Mouse (Mus musculus): ENCODE data around the gene 9330182O14Rik. TPM values are rescaled to one million over a fixed set of nuclear protein-coding genes. Genes with fewer than 3 reads are reported as not detected.
A peak's percentile ranks its signal among the peaks of the same experiment; 100 is the strongest.

9330182O14Rik gene
- polyA plus RNA-seq, 1 experiment: not detected

GRCm38 (mm10) chr15:40166560-40167275, 32.6 kb downstream of the 9330182O14Rik start:
- Histone ChIP-seq H3K36me3 (ENCODE audit: control insufficient read depth, insufficient read depth, low read length) (no peaks in the 10 kb centered on the region), H3K27me3 (ENCODE audit: control insufficient read depth, insufficient read depth, low read length) (no peaks in the 10 kb centered on the region), H3K4me3 (ENCODE audit: control insufficient read depth, insufficient read depth, low read length) (no peak overlapping the region), H3K27ac (ENCODE audit: control insufficient read depth, insufficient read depth, low read length) (no peak overlapping the region), H3K4me1 (replicated peaks; ENCODE audit: control insufficient read depth, insufficient read depth, low read length) (no peaks in the 10 kb centered on the region)
- WGBS: 30% methylated on average over 9 of the region's 9 CpGs
- TF ChIP-seq POLR2A (IDR thresholded peaks at IDR 0.05; ENCODE audit: control insufficient read depth, extremely low read depth, insufficient read depth, low read length, poor library complexity) (no peak), CTCF (IDR thresholded peaks at IDR 0.05; ENCODE audit: borderline replicate concordance, control insufficient read depth, extremely low read depth, insufficient read depth, low read length, poor library complexity) (no peak)
- peak; percentile 17 for DNase-seq

GRCm38 (mm10) chr15:40167276-40168139, 33.3 kb downstream of the 9330182O14Rik start:
- no peak for TF ChIP-seq POLR2A (IDR thresholded peaks at IDR 0.05; ENCODE audit: control insufficient read depth, extremely low read depth, insufficient read depth, low read length, poor library complexity)
- TF ChIP-seq CTCF (IDR thresholded peaks at IDR 0.05; ENCODE audit: borderline replicate concordance, control insufficient read depth, extremely low read depth, insufficient read depth, low read length, poor library complexity): no peak
- no peak for DNase-seq
- WGBS: 59% methylated on average over 26 of the region's 26 CpGs
- Histone ChIP-seq H3K4me1 (replicated peaks; ENCODE audit: control insufficient read depth, insufficient read depth, low read length) (no peaks in the 10 kb centered on the region), H3K27me3 (ENCODE audit: control insufficient read depth, insufficient read depth, low read length) (no peaks in the 10 kb centered on the region), H3K4me3 (ENCODE audit: control insufficient read depth, insufficient read depth, low read length) (no peak overlapping the region), H3K27ac (ENCODE audit: control insufficient read depth, insufficient read depth, low read length) (no peak overlapping the region), H3K36me3 (ENCODE audit: control insufficient read depth, insufficient read depth, low read length) (no peaks in the 10 kb centered on the region)

- H3K27me3 ChIP-seq (ENCODE audit: control insufficient read depth, insufficient read depth, low read length): no peaks in the 10 kb centered on the region
- H3K27ac ChIP-seq (ENCODE audit: control insufficient read depth, insufficient read depth, low read length): no peak overlapping the region
- H3K4me3 ChIP-seq (ENCODE audit: control insufficient read depth, insufficient read depth, low read length): no peak overlapping the region
- whole genome bisulfite sequencing: 77% methylated on average over 10 of the region's 10 CpGs
- DNase-seq: no peak
- H3K36me3 ChIP-seq (ENCODE audit: control insufficient read depth, insufficient read depth, low read length): no peaks in the 10 kb centered on the region
- no peaks in the 10 kb centered on the region for H3K4me1 ChIP-seq (replicated peaks; ENCODE audit: control insufficient read depth, insufficient read depth, low read length)
- TF ChIP-seq CTCF (IDR thresholded peaks at IDR 0.05; ENCODE audit: borderline replicate concordance, control insufficient read depth, extremely low read depth, insufficient read depth, low read length, poor library complexity) (no peak), POLR2A (IDR thresholded peaks at IDR 0.05; ENCODE audit: control insufficient read depth, extremely low read depth, insufficient read depth, low read length, poor library complexity) (no peak)
Measured at GRCm38 (mm10) chr15:40168140-40168688, 34.0 kb downstream of the 9330182O14Rik start.

GRCm38 (mm10) chr15:40169061-40169460, 34.9 kb downstream of the 9330182O14Rik start:
- TF ChIP-seq CTCF (IDR thresholded peaks at IDR 0.05; ENCODE audit: borderline replicate concordance, control insufficient read depth, extremely low read depth, insufficient read depth, low read length, poor library complexity): no peak
- TF ChIP-seq POLR2A (IDR thresholded peaks at IDR 0.05; ENCODE audit: control insufficient read depth, extremely low read depth, insufficient read depth, low read length, poor library complexity): no peak
- DNase-seq: no peak
- WGBS: 94% methylated on average over 5 of the region's 5 CpGs

GRCm38 (mm10) chr15:40169705-40170104, 35.5 kb downstream of the 9330182O14Rik start:
- no peak overlapping the region for H3K27ac ChIP-seq (ENCODE audit: control insufficient read depth, insufficient read depth, low read length)
- no peaks in the 10 kb centered on the region for H3K4me1 ChIP-seq (replicated peaks; ENCODE audit: control insufficient read depth, insufficient read depth, low read length)
- H3K4me3 ChIP-seq (ENCODE audit: control insufficient read depth, insufficient read depth, low read length): no peak overlapping the region
- DNase-seq: no peak
- WGBS: 50% methylated on average over 13 of the region's 13 CpGs
- no peaks in the 10 kb centered on the region for H3K27me3 ChIP-seq (ENCODE audit: control insufficient read depth, insufficient read depth, low read length)
- no peak for TF ChIP-seq POLR2A (IDR thresholded peaks at IDR 0.05; ENCODE audit: control insufficient read depth, extremely low read depth, insufficient read depth, low read length, poor library complexity)
- TF ChIP-seq CTCF (IDR thresholded peaks at IDR 0.05; ENCODE audit: borderline replicate concordance, control insufficient read depth, extremely low read depth, insufficient read depth, low read length, poor library complexity): no peak
- H3K36me3 ChIP-seq (ENCODE audit: control insufficient read depth, insufficient read depth, low read length): no peaks in the 10 kb centered on the region

More at GRCm38 (mm10) chr15:40169061-40169460, 34.9 kb downstream of the 9330182O14Rik start:
- Histone ChIP-seq H3K4me3 (ENCODE audit: control insufficient read depth, insufficient read depth, low read length) (no peak overlapping the region), H3K27ac (ENCODE audit: control insufficient read depth, insufficient read depth, low read length) (no peak overlapping the region), H3K27me3 (ENCODE audit: control insufficient read depth, insufficient read depth, low read length) (no peaks in the 10 kb centered on the region), H3K36me3 (ENCODE audit: control insufficient read depth, insufficient read depth, low read length) (no peaks in the 10 kb centered on the region), H3K4me1 (replicated peaks; ENCODE audit: control insufficient read depth, insufficient read depth, low read length) (no peaks in the 10 kb centered on the region)

- no peak for TF ChIP-seq CTCF (IDR thresholded peaks at IDR 0.05; ENCODE audit: borderline replicate concordance, control insufficient read depth, extremely low read depth, insufficient read depth, low read length, poor library complexity)
- no peak for TF ChIP-seq POLR2A (IDR thresholded peaks at IDR 0.05; ENCODE audit: control insufficient read depth, extremely low read depth, insufficient read depth, low read length, poor library complexity)
- Histone ChIP-seq H3K27ac (ENCODE audit: control insufficient read depth, insufficient read depth, low read length) (no peak overlapping the region), H3K4me3 (ENCODE audit: control insufficient read depth, insufficient read depth, low read length) (no peak overlapping the region), H3K27me3 (ENCODE audit: control insufficient read depth, insufficient read depth, low read length) (no peaks in the 10 kb centered on the region), H3K36me3 (ENCODE audit: control insufficient read depth, insufficient read depth, low read length) (no peaks in the 10 kb centered on the region), H3K4me1 (replicated peaks; ENCODE audit: control insufficient read depth, insufficient read depth, low read length) (no peaks in the 10 kb centered on the region)
- WGBS: 73% methylated on average over 2 of the region's 2 CpGs
- DNase-seq: no peak
Measured at GRCm38 (mm10) chr15:40179423-40179822, 45.3 kb downstream of the 9330182O14Rik start.
